Mouse (Mus musculus) c-Kit-negative CD71-positive TER-119-positive erythroid progenitor cells, embryonic 14.5 days (primary cell): ENCODE data around the gene Msrb3.

Experiments
- DNase-seq: peaks from one replicate; pipeline ENCODE4 v3.0.0-alpha.2; 2013; ENCODE audit warnings: low read depth, low spot score

The Msrb3 gene

GRCm38 (mm10) chr10:120898357-120898756 lies 544 bp downstream of the Msrb3 start:
- DNase-seq = no peak

- no peak for DNase-seq
These were observed 3.0 kb downstream of the Msrb3 start for GRCm38 (mm10) chr10:120895899-120896289.

- no peak for DNase-seq
These were observed 3.7 kb downstream of the Msrb3 start for GRCm38 (mm10) chr10:120894978-120895898.

- no peak for DNase-seq
These were observed 5.0 kb downstream of the Msrb3 start for GRCm38 (mm10) chr10:120893938-120894337.

- DNase-seq = no peak
These were observed 7.8 kb downstream of the Msrb3 start for GRCm38 (mm10) chr10:120891131-120891530.

- no peak for DNase-seq
These were observed 8.3 kb downstream of the Msrb3 start for GRCm38 (mm10) chr10:120890592-120890991.

- DNase-seq = no peak
These were observed 10.4 kb downstream of the Msrb3 start for GRCm38 (mm10) chr10:120888531-120888930.

- no peak for DNase-seq
These were observed 14.7 kb downstream of the Msrb3 start for GRCm38 (mm10) chr10:120884220-120884619.

- no peak for DNase-seq
These were observed 15.2 kb downstream of the Msrb3 start for GRCm38 (mm10) chr10:120883732-120884131.

GRCm38 (mm10) chr10:120883069-120883415 lies 15.9 kb downstream of the Msrb3 start:
- DNase-seq = no peak

- DNase-seq = no peak
These were observed 16.4 kb downstream of the Msrb3 start for GRCm38 (mm10) chr10:120882347-120883068.

- DNase-seq = no peak
These were observed 22.2 kb downstream of the Msrb3 start for GRCm38 (mm10) chr10:120876549-120877270.

GRCm38 (mm10) chr10:120875672-120876463 lies 23.0 kb downstream of the Msrb3 start:
- peak; percentile 27 for DNase-seq

- DNase-seq = no peak
These were observed 24.6 kb downstream of the Msrb3 start for GRCm38 (mm10) chr10:120874261-120874660.

- no peak for DNase-seq
These were observed 25.2 kb downstream of the Msrb3 start for GRCm38 (mm10) chr10:120873646-120874201.

GRCm38 (mm10) chr10:120872483-120872862 lies 26.4 kb downstream of the Msrb3 start:
- no peak for DNase-seq

- no peak for DNase-seq
These were observed 27.0 kb downstream of the Msrb3 start for GRCm38 (mm10) chr10:120871630-120872482.

GRCm38 (mm10) chr10:120871096-120871495 lies 27.8 kb downstream of the Msrb3 start:
- no peak for DNase-seq

GRCm38 (mm10) chr10:120869241-120869775 lies 29.6 kb downstream of the Msrb3 start:
- DNase-seq = no peak

- no peak for DNase-seq
These were observed 34.5 kb downstream of the Msrb3 start for GRCm38 (mm10) chr10:120864446-120864845.
